8 mouse cellular contexts compared by ENCODE assay signal in the genomic region with DNA sequence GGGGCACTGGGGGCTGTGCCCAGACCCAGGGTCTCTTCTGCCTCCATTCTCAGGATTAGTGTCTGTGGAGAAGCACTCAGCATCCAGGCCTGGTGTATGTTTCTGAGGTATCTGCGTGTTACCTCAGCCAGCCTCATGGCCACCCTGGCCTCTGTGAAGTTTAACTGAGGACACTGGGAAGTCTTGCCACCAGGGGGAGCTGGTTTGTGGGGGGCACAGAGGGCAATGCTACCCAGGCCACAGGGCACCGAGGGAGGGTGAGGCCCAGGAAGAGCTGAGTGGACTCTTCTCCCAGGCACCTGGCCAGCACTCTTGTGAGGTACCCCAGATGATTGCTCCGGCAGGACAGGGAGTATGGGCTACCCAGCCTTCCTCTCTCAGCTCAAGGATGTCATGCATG. TPM values are rescaled to one million over a fixed set of nuclear protein-coding genes. Genes with fewer than 3 reads are reported as not detected.
DNase-seq lines count a peak whose midpoint lies in the region; ATAC-seq and TF ChIP-seq lines count a peak whose summit lies in the region.

No protein-coding gene starts in this region.

- no peak overlapping the region for H3K4me2 ChIP-seq in liver, embryonic 11.5 days

- H3K9ac ChIP-seq in liver, embryonic 11.5 days (ENCODE audit: low read depth, low read length), result no peak overlapping the region
- no peak overlapping the region for H3K9ac ChIP-seq in liver, adult 2 months (ENCODE audit: low read depth, low read length)

- WGBS in liver, embryonic 11.5 days, result 58% methylated on average over 3 of the region's 3 CpGs
- 51% methylated on average over 3 of the region's 3 CpGs for WGBS in liver, adult 2 months

- H3K4me1 ChIP-seq in liver, embryonic 11.5 days (replicated peaks; ENCODE audit: control insufficient read depth, insufficient read depth, low read length), result peaks cover 18% of the 10 kb centered on the region
- H3K4me1 ChIP-seq in liver, adult 2 months (ENCODE audit: control insufficient read depth, insufficient read depth, low read length), result peaks cover 3% of the 10 kb centered on the region

- no peak overlapping the region for H3K4me3 ChIP-seq in liver, embryonic 11.5 days (ENCODE audit: low read depth, low read length)
- H3K4me3 ChIP-seq in liver, adult 2 months (ENCODE audit: insufficient read depth, low read depth, low read length), result no peak overlapping the region

- TF ChIP-seq POLR2A in liver, adult 2 months (IDR thresholded peaks at IDR 0.05; ENCODE audit: extremely low read depth, insufficient read depth, low read length), result no peak

- H3K9me3 ChIP-seq in liver, embryonic 11.5 days (ENCODE audit: control insufficient read depth, low read length), result no peaks in the 10 kb centered on the region

- no peaks in the 10 kb centered on the region for H3K27me3 ChIP-seq in liver, embryonic 11.5 days (replicated peaks; ENCODE audit: control insufficient read depth, insufficient read depth, low read length)
- H3K27me3 ChIP-seq in liver, adult 2 months (ENCODE audit: control insufficient read depth, insufficient read depth, low read length), result no peaks in the 10 kb centered on the region
- no peaks in the 10 kb centered on the region for H3K27me3 ChIP-seq in splenic B cell, adult 2 months (ENCODE audit: control insufficient read depth, insufficient read depth, low read length, poor library complexity, severe bottlenecking)

- peak; percentile 39 to 59 for DNase-seq in adrenal gland, adult 18-20 months (ENCODE audit: low spot score in 2 of 2)
- DNase-seq in adrenal gland, adult 8-10 months, result no peak
- peak; percentile 51 for DNase-seq in liver
- no peak for DNase-seq in liver, embryonic 11.5 days (ENCODE audit: low spot score)
- no peak for DNase-seq in liver, adult 2 months (ENCODE audit: extremely low read depth, low read depth, low spot score)
- DNase-seq in splenic B cell, adult 2 months (ENCODE audit: low read depth, low spot score), result peak; percentile 78
- no peak for DNase-seq in ovary, postnatal 36 days (ENCODE audit: low spot score)
- DNase-seq in cerebellum, adult 8-10 months, result no peak

- no peaks in the 10 kb centered on the region for H3K36me3 ChIP-seq in liver, embryonic 11.5 days (ENCODE audit: control insufficient read depth, insufficient read depth, low read length)
- H3K36me3 ChIP-seq in liver, adult 2 months (ENCODE audit: control insufficient read depth, insufficient read depth, low read length), result no peaks in the 10 kb centered on the region
- no peaks in the 10 kb centered on the region for H3K36me3 ChIP-seq in splenic B cell, adult 2 months (ENCODE audit: control insufficient read depth, insufficient read depth, low read length, poor library complexity, severe bottlenecking)

- TF ChIP-seq CTCF in liver, adult 2 months (IDR thresholded peaks at IDR 0.05; ENCODE audit: low read depth, low read length), result peak; percentile 66

- no peak for ATAC-seq in liver, embryonic 11.5 days (replicated peaks; ENCODE audit: low FRiP score)

- no peak overlapping the region for H3K27ac ChIP-seq in liver, embryonic 11.5 days (ENCODE audit: low read depth, low read length)
- no peak overlapping the region for H3K27ac ChIP-seq in liver, adult 2 months (replicated peaks; ENCODE audit: insufficient read depth, low read depth, low read length)

- no peaks in the 10 kb centered on the region for H3K79me2 ChIP-seq in liver, adult 2 months (ENCODE audit: control insufficient read depth, insufficient read depth, low read length)

RNA-seq across cellular contexts. Expression of a gene that starts 31.5 kb away (rescaled TPM):
- total RNA-seq in adrenal gland, adult 18-20 months (2021), result 10 to 100 TPM; 24.3 to 28.9 TPM
- total RNA-seq in adrenal gland, adult 8-10 months (2022), result 10 to 100 TPM; 28.9 to 58.1 (median 44.4) TPM
- polyA plus RNA-seq in liver, embryonic 11.5 days (2014; fragmentation: Nextera tagmentation; extraction: Ambion mirVana), result 12.4 and 13.1 TPM in 2 replicates
- total RNA-seq in liver, adult 2 months (2014; rRNA removed), result 0.74 and 1.1 TPM in 2 replicates
- 1.2 and 2.4 TPM in 2 replicates for polyA plus RNA-seq in liver, adult 2 months (2012; rRNA removed)

RNA-seq across cellular contexts. Expression of a gene that starts 48.3 kb away (rescaled TPM):
- 100 to 1,000 TPM; 123 to 132 TPM for total RNA-seq in adrenal gland, adult 18-20 months (2021)
- 100 to 1,000 TPM; 125 to 174 (median 152) TPM for total RNA-seq in adrenal gland, adult 8-10 months (2022)
- polyA plus RNA-seq in liver, embryonic 11.5 days (2014; fragmentation: Nextera tagmentation; extraction: Ambion mirVana), result 107 and 114 TPM in 2 replicates
- total RNA-seq in liver, adult 2 months (2014; rRNA removed), result 50.9 and 55.1 TPM in 2 replicates
- 80.1 and 96.7 TPM in 2 replicates for polyA plus RNA-seq in liver, adult 2 months (2012; rRNA removed)

Comparison
In these comparisons a context has a peak if more than half of its experiments do, and no peak if none do; other contexts are left out.
1. DNase-seq: peak in adrenal gland, adult 18-20 months (2 of 2), liver (single experiment) and splenic B cell, adult 2 months (single experiment); none in adrenal gland, adult 8-10 months (single experiment), liver, embryonic 11.5 days (single experiment), liver, adult 2 months (single experiment), ovary, postnatal 36 days (single experiment) and cerebellum, adult 8-10 months (single experiment).
2. RNA of a gene that starts 31.5 kb away (total RNA-seq): 28.9 to 58.1 TPM in adrenal gland, adult 8-10 months and 24.3 to 28.9 TPM in adrenal gland, adult 18-20 months; 0.74 to 1.1 TPM in liver, adult 2 months; every median in the first group is over 10 times any median in the second.